16 mouse cellular contexts compared by ENCODE assay signal in the genomic region with DNA sequence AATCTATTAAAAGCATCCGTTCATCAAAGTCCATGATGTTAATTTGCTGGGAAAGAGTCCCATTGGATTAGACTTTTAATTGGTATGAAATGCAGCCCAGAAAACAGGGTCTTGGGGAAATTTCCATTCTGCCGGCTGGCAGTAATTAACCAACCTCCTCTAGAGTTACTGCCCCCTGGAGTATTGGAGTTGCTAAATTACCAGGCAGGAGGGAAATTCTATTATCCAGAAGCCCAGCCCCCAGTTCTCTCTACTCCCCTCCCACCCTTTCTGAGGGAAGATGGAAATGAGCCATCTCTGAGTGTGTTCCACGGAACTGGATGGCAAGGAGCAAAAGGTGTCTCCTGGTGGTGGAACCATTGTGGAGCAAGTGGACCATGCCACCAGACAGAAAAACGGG.
"Had no signal": no experiment of that assay in that cellular context is flagged by ENCODE, and none has a peak within 500 bp of the region (broad histone marks: within the 10 kb centered on the region; RNA-seq: fewer than 3 reads in every experiment).

No protein-coding gene starts in this region.

- H3K4me2 ChIP-seq: kidney, embryonic 15.5 days; liver, embryonic 13.5 days; midbrain, embryonic 12.5 days had no signal

- H3K36me3 ChIP-seq: kidney, embryonic 15.5 days; liver, embryonic 13.5 days; midbrain, embryonic 12.5 days had no signal

- H3K4me3 ChIP-seq: kidney, embryonic 15.5 days; left cerebral cortex, adult 2 months; liver, embryonic 13.5 days; midbrain, embryonic 12.5 days; myocyte had no signal

- H3K4me1 ChIP-seq: kidney, embryonic 15.5 days; liver, embryonic 13.5 days; midbrain, embryonic 12.5 days had no signal

- H3K27ac ChIP-seq: kidney, embryonic 15.5 days; left cerebral cortex, adult 2 months; liver, embryonic 13.5 days; midbrain, embryonic 12.5 days had no signal

- H3K9ac ChIP-seq: kidney, embryonic 15.5 days; liver, embryonic 13.5 days; midbrain, embryonic 12.5 days had no signal

- DNase-seq: kidney, adult 11 months; kidney, adult 8-10 months; kidney, postnatal 10 days; kidney, postnatal 36 days; layer of hippocampus, postnatal 36 days; liver, embryonic 13.5 days; lung, adult 2 months; lung, postnatal 14 days; lung, postnatal 4 days; thymus, adult 18-20 months; thymus, postnatal 14 days; thymus, postnatal 4 days had no signal

- H3K9me3 ChIP-seq: kidney, embryonic 15.5 days; liver, embryonic 13.5 days; midbrain, embryonic 12.5 days had no signal

- H3K27me3 ChIP-seq: kidney, embryonic 15.5 days; liver, embryonic 13.5 days; midbrain, embryonic 12.5 days had no signal
